Mouse (Mus musculus) adrenal gland, postnatal 25 days (tissue): ENCODE results near the gene St3gal2. TPM values are rescaled to one million over a fixed set of nuclear protein-coding genes. Genes with fewer than 3 reads are reported as not detected.
"Not testable (repeated sequence)": the region's sequence is repeated elsewhere in the genome, so short reads cannot be mapped to it uniquely, and the experiment has no call there.

ENCODE experiments used
- DNase-seq: peaks from one replicate; pipeline ENCODE4 v3.0.0; 2021; ENCODE audit warnings: mixed read lengths
- long read RNA-seq: library from polyadenylated mRNA; stranded (forward); transcript quantifications from one replicate; pipeline ENCODE4 v2.0.0, GENCODE M21; 2021
- total RNA-seq: library from RNA; stranded (reverse); gene quantifications from 2 replicates; pipeline ENCODE4 v1.2.3, GENCODE M21; 2021

Gene St3gal2
- total RNA-seq, result 18.3 and 20.4 TPM in 2 replicates
- long read RNA-seq, full-length matches to known transcripts, result 15 of 27 reads
- long read RNA-seq, partial matches to known transcripts, result 10 of 27 reads
- long read RNA-seq, other reads (novel, unspliced or antisense), result 2 of 27 reads

DNA sequence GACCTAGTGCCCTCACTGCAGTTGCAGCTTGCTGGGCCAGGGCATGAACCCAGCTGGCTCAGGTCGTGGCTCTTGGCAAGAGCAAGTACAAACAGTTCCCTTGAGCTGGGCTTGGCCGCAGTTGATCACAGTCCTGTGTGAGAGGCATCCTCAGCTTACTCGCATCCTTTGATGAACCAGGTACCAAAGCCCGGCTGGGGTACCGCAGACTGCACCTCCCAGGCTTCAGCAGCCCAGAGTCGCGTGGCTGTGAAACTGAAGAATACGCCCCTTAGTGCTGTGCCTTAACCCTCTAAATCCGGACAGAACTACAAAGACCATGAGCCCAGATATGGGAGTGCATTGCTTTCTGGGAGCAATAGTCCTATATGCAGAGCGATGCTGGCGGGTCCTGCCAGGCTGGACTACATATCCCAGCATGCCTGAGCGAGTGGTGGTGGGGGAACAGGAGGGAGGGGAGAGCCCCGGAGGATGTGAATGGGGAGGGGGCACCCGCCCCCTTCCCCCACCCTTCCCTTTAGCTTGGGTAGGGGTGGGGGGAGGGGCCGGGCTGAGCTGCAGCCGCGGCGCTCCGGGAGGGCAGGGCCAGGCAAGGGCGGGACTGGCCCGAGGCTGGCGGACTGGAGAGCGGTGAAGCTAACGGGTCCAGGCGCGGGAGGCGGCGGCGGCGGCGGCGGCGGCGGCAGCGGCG lies at the start of gene St3gal2:
Gene St3gal2, plus strand, starts transcription at position 582 of the 691 bp plus-strand sequence.
- peak; percentile 76 for DNase-seq

DNA sequence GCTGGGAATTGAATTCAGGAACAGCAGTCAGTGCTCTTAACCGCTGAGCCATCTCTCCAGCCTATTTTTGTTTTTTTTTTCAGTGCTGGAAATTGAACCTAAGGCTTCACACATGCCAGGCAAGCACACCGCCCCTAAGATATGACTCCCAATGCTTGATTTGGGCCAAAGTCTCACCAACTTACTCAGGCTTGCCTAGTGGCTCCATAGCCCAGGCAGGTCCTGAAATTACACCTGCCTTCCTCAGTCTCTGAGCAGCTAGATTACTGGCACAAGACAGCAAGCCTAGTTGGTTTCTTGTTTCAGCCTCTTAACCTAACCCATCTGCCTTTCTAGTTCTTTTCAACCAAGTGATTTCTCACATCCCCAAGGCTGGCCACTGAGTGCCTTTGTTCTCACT lies 49.2 kb upstream of the St3gal2 start:
- no peak for DNase-seq

DNA sequence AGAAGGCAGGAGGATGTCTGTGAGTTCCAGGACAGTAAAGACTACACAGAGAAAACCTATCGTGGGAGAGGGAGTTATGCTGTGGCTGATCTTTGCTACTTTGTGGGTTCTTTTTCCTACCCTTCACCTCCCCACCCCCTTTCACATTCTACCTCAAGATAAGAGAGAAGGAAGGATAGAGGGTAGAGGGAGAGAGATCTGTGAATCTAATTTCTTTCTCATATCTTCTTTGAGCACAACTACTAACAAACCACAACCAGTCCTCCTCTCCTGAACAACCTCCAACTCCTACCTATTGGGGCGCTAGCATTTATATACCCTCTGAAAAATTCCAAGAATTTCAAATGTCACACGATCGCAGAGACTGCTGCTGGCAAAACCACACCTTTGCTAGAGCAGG lies 41.9 kb upstream of the St3gal2 start:
- no peak for DNase-seq

DNA sequence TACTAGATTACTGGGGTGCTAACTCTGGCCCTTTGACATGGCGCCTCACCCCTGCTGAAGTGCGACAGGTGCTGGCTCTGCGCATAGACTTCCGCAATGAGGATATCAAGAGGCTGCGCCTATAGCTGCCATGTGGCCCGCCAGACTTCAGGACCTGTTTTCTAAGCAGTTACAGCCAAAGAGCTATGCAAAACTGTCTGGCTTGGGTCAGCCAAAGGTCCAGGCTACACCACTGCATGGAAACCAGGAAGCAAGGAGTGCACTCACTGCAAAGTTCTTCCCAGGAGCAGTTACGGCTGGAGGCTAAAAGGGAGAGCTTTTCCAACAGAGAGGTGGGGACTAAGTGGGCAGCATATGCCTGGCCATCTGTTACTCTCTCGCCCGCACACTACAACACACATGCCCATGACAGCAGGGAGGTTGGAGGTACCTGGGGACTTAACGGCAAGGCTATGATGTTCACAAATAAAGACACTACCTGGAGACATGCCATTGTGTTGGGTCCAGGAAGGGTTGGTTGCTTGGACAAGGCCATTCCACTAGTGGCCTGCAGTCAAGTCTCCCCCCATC lies 37.9 kb upstream of the St3gal2 start:
- no peak for DNase-seq

GRCm38 (mm10) chr8:110883824-110884223 lies 35.9 kb upstream of the St3gal2 start:
- no peak for DNase-seq

DNA sequence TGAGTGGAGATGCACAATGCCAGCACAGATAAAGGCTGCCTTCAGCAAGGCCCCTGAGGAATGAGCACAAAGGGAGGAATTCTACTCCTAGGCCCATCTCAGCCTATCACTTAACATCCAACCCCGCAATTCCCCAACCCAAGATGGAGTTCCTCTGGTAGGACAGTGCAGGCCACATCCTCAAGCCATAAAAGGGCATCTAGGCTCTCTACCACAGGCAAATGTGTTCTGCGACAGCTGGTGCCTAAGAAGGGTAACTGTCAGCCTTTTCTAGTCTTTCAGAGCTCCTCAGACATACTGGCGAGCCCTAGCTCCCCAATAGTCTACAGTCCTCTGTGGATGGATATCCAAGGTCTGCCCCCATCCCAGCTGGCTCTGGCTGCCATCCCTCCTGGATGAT lies 33.1 kb upstream of the St3gal2 start:
- DNase-seq, result no peak

GRCm38 (mm10) chr8:110887551-110887950 lies 32.2 kb upstream of the St3gal2 start:
- DNase-seq, result peak; percentile 21

- DNase-seq, result no peak
These were observed 31.3 kb upstream of the St3gal2 start for GRCm38 (mm10) chr8:110888441-110888840.

GRCm38 (mm10) chr8:110888860-110889259 lies 30.9 kb upstream of the St3gal2 start:
- DNase-seq, result peak; percentile 32

DNA sequence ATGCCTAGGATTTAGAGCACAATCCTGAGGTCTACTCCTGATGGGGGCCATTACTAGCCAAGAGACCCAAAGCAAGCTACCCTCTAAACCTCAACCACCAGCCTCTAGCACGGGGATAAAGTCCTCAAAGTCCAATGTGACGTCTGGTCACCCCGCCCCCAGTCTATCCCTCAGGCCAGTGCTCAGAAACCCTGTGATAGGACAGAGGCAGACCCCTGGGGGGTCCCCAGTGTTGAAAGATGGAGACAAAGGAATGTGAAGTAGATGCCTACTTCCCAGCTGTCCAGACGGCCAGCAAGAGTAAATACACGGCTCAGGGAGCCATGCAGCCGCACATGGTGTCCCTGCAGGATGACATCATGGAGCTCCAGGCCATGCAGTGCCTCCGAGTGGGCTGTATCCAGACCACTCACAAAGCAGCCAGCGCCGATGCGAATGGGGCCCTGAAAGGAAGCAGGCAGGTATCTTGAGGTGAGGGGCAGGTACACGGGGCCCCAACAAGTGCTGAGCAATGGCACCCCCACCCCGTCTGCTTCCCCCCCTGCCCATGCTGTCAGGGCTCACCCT lies 29.7 kb upstream of the St3gal2 start:
- no peak for DNase-seq

DNA sequence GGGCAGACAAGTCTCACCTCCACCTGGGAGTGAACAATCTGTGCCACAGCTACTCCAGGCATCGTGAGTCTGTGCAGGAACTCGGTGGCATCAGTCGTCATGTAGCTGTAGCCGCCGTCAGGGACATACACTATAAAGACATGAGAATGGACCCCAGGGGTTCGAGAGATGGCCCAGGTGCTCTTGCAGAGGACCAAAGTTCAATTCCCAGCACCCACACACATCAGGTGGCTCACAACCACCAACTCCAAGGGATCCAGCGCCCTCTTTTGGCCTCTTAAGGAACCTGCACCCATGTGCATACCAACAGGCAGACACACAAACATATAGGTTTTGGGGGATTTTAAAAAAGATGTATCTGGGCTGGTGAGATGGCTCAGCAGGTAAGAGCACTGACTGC lies 27.7 kb upstream of the St3gal2 start:
- no peak for DNase-seq

GRCm38 (mm10) chr8:110892913-110893312 lies 26.8 kb upstream of the St3gal2 start:
- DNase-seq, result no peak

GRCm38 (mm10) chr8:110894851-110895250 lies 24.9 kb upstream of the St3gal2 start:
- DNase-seq, result no peak

GRCm38 (mm10) chr8:110895254-110895653 lies 24.5 kb upstream of the St3gal2 start:
- DNase-seq, result no peak

GRCm38 (mm10) chr8:110895812-110896211 lies 23.9 kb upstream of the St3gal2 start:
- no peak for DNase-seq

- DNase-seq, result no peak
These were observed 22.2 kb upstream of the St3gal2 start for GRCm38 (mm10) chr8:110897495-110897894.

- DNase-seq, result no peak
These were observed 18.7 kb upstream of the St3gal2 start for GRCm38 (mm10) chr8:110901056-110901455.

- DNase-seq, result peak; percentile 82
These were observed 17.7 kb upstream of the St3gal2 start, which contains the start of gene Fuk for GRCm38 (mm10) chr8:110901839-110902578. Fuk (minus strand) TSS chr8:110902488.

- no peak for DNase-seq
These were observed 17.1 kb upstream of the St3gal2 start for GRCm38 (mm10) chr8:110902579-110902965.

GRCm38 (mm10) chr8:110905404-110905803 lies 14.3 kb upstream of the St3gal2 start:
- DNase-seq, result no peak

GRCm38 (mm10) chr8:110906682-110907081 lies 13.0 kb upstream of the St3gal2 start:
- no peak for DNase-seq

- not testable (repeated sequence) for DNase-seq
These were observed 9.9 kb upstream of the St3gal2 start for GRCm38 (mm10) chr8:110909850-110910249.
